Mouse (Mus musculus) heart, embryonic 16.5 days (tissue): ENCODE measurements around the gene Olfr215. TPM values are rescaled to one million over a fixed set of nuclear protein-coding genes. Genes with fewer than 3 reads are reported as not detected.
"Not testable (repeated sequence)": the region's sequence is repeated elsewhere in the genome, so short reads cannot be mapped to it uniquely, and the experiment has no call there.

ENCODE experiments used
- ATAC-seq: fragments of 200-750 bp; cut with Nextera tagmentation; replicated peaks from 2 replicates; pipeline ENCODE4 v1.8.0; 2017; ENCODE audit warnings: moderate number of reproducible peaks; ENCODE audit not compliant: insufficient read depth, low FRiP score; ENCODE audit errors: extremely low read depth
- H3K27ac ChIP-seq: fragments of 300-500 bp; sonication (generic); 2 replicates; pipeline ENCODE4 v1.5.1; 2014; ENCODE audit warnings: mild to moderate bottlenecking, low read length, control low read depth, moderate library complexity
- H3K27me3 ChIP-seq: fragments of 300-500 bp; sonication (generic); 2 replicates; pipeline ENCODE4 v1.6.1; 2014; ENCODE audit warnings: low read length, mixed read lengths; ENCODE audit not compliant: control insufficient read depth, insufficient read depth
- H3K36me3 ChIP-seq: fragments of 300-500 bp; sonication (generic); 2 replicates; pipeline ENCODE4 v1.6.1; 2014; ENCODE audit not compliant: control insufficient read depth, insufficient read depth
- H3K4me1 ChIP-seq: fragments of 300-500 bp; sonication (generic); 2 replicates; pipeline ENCODE4 v1.6.1; 2014; ENCODE audit warnings: low read length, mixed read lengths; ENCODE audit not compliant: control insufficient read depth, insufficient read depth
- H3K4me2 ChIP-seq: fragments of 300-500 bp; sonication (generic); 2 replicates; pipeline ENCODE4 v1.6.1; 2014; ENCODE audit warnings: low read depth, mild to moderate bottlenecking, control low read depth, low read length
- H3K4me3 ChIP-seq: fragments of 300-500 bp; sonication (generic); 2 replicates; pipeline ENCODE4 v1.5.1; 2014; ENCODE audit warnings: mild to moderate bottlenecking, control low read depth, low read length
- H3K9ac ChIP-seq: fragments of 300-500 bp; sonication (generic); 2 replicates; pipeline ENCODE4 v1.6.1; 2014; ENCODE audit warnings: low read length, control low read depth
- H3K9me3 ChIP-seq: fragments of 300-500 bp; sonication (generic); replicated peaks from 2 replicates; pipeline ENCODE4 v1.6.1; 2016; ENCODE audit warnings: low read length; ENCODE audit not compliant: control insufficient read depth
- WGBS: fragments of 180-500 bp; shearing (Covaris S2); extraction: QIAGEN DNeasy Blood & Tissue Kit; methylation state at CpG from one replicate; pipeline ENCODE4 v1.1.7; 2014; 5-methylcytosine and 5-hydroxymethylcytosine counted together
- polyA plus RNA-seq: library from polyadenylated mRNA; unstranded; fragments of >200 nt; fragmentation: Nextera tagmentation; extraction: Ambion mirVana; gene quantifications from 2 replicates; pipeline ENCODE4 v1.2.1, GENCODE M21; 2015

Gene Olfr215
- polyA plus RNA-seq, 1 experiment from 2014 or later = not detected

- ATAC-seq = no peak
- WGBS = 37% methylated on average over 4 of the region's 4 CpGs
- H3K36me3 ChIP-seq = no peaks in the 10 kb centered on the region
- no peak overlapping the region for H3K9ac ChIP-seq
- H3K27me3 ChIP-seq = no peaks in the 10 kb centered on the region
- no peak overlapping the region for H3K4me2 ChIP-seq
- no peaks in the 10 kb centered on the region for H3K9me3 ChIP-seq
- H3K4me1 ChIP-seq = no peaks in the 10 kb centered on the region
- H3K4me3 ChIP-seq = no peak overlapping the region
- H3K27ac ChIP-seq = no peak overlapping the region
Measured at GRCm38 (mm10) chr6:116607230-116607629, 23.2 kb upstream of the Olfr215 start.

- H3K9me3 ChIP-seq, H3K36me3 ChIP-seq, ATAC-seq, H3K4me3 ChIP-seq, H3K27me3 ChIP-seq, H3K4me2 ChIP-seq, H3K4me1 ChIP-seq, H3K27ac ChIP-seq, H3K9ac ChIP-seq: not testable (repeated sequence)
Measured at GRCm38 (mm10) chr6:116600969-116601368, 17.0 kb upstream of the Olfr215 start.

GRCm38 (mm10) chr6:116569834-116570233, 14.2 kb downstream of the Olfr215 start:
- Histone ChIP-seq H3K9me3 (no peaks in the 10 kb centered on the region), H3K4me2 (no peak overlapping the region), H3K4me1 (no peaks in the 10 kb centered on the region), H3K9ac (no peak overlapping the region), H3K27me3 (no peaks in the 10 kb centered on the region), H3K27ac (no peak overlapping the region), H3K36me3 (no peaks in the 10 kb centered on the region), H3K4me3 (no peak overlapping the region)
- no peak for ATAC-seq
- whole genome bisulfite sequencing = 26% methylated on average over 3 of the region's 3 CpGs

GRCm38 (mm10) chr6:116554952-116555351, 29.0 kb downstream of the Olfr215 start:
- no peaks in the 10 kb centered on the region for H3K36me3 ChIP-seq
- H3K9me3 ChIP-seq = no peaks in the 10 kb centered on the region
- H3K4me2 ChIP-seq = no peak overlapping the region
- WGBS = 65% methylated on average over 3 of the region's 3 CpGs
- no peak for ATAC-seq
- no peak overlapping the region for H3K9ac ChIP-seq
- no peaks in the 10 kb centered on the region for H3K27me3 ChIP-seq
- no peak overlapping the region for H3K27ac ChIP-seq
- no peaks in the 10 kb centered on the region for H3K4me1 ChIP-seq
- no peak overlapping the region for H3K4me3 ChIP-seq

- Histone ChIP-seq H3K4me1 (no peaks in the 10 kb centered on the region), H3K27ac (no peak within 1 kb of the TSS), H3K9ac (no peak within 1 kb of the TSS), H3K27me3 (no peaks in the 10 kb centered on the region), H3K36me3 (no peaks in the 10 kb centered on the region), H3K9me3 (no peaks in the 10 kb centered on the region), H3K4me2 (no peak within 1 kb of the TSS), H3K4me3 (no peak within 1 kb of the TSS)
- ATAC-seq = no peak
- WGBS = 84% methylated on average over 1 of the region's 1 CpGs
Measured at GRCm38 (mm10) chr6:116553935-116554334, 30.1 kb downstream of the Olfr215 start, which contains the start of gene Olfr214. Gene Olfr214 (plus strand): TSS chr6:116554235.

GRCm38 (mm10) chr6:116550841-116551240, 33.2 kb downstream of the Olfr215 start, which contains the start of gene Gm5580:
Gene Gm5580 (plus strand): TSS chr6:116551141.
- 93% methylated on average over 11 of the region's 11 CpGs for WGBS
- not testable (repeated sequence) for H3K27ac ChIP-seq

GRCm38 (mm10) chr6:116542500-116542899, 41.5 kb downstream of the Olfr215 start:
- Histone ChIP-seq H3K27me3 (no peaks in the 10 kb centered on the region), H3K9ac (no peak overlapping the region), H3K27ac (no peak overlapping the region), H3K36me3 (no peaks in the 10 kb centered on the region), H3K4me2 (no peak overlapping the region), H3K9me3 (no peaks in the 10 kb centered on the region), H3K4me1 (no peaks in the 10 kb centered on the region), H3K4me3 (no peak overlapping the region)
- ATAC-seq = no peak
- 65% methylated on average over 2 of the region's 2 CpGs for WGBS

More at GRCm38 (mm10) chr6:116550841-116551240, 33.2 kb downstream of the Olfr215 start, which contains the start of gene Gm5580:
- H3K27me3 ChIP-seq, H3K36me3 ChIP-seq, H3K4me1 ChIP-seq, H3K9me3 ChIP-seq, H3K4me3 ChIP-seq, H3K9ac ChIP-seq, ATAC-seq, H3K4me2 ChIP-seq: not testable (repeated sequence)

- WGBS = 69% methylated on average over 1 of the region's 1 CpGs
- ATAC-seq = no peak
Measured at GRCm38 (mm10) chr6:116538156-116538555, 45.8 kb downstream of the Olfr215 start, which contains the start of gene Olfr213. Gene Olfr213 (plus strand): TSS chr6:116538456.

More at GRCm38 (mm10) chr6:116538156-116538555, 45.8 kb downstream of the Olfr215 start, which contains the start of gene Olfr213:
- Histone ChIP-seq H3K4me1 (no peaks in the 10 kb centered on the region), H3K9me3 (no peaks in the 10 kb centered on the region), H3K36me3 (no peaks in the 10 kb centered on the region), H3K4me2 (no peak within 1 kb of the TSS), H3K27me3 (no peaks in the 10 kb centered on the region), H3K9ac (no peak within 1 kb of the TSS), H3K4me3 (no peak within 1 kb of the TSS), H3K27ac (no peak within 1 kb of the TSS)
